Mouse (Mus musculus): ENCODE data around the gene Tuba1a. TPM values are rescaled to one million over a fixed set of nuclear protein-coding genes. Genes with fewer than 3 reads are reported as not detected.

Gene Tuba1a
- 118 and 120 TPM in 2 replicates for total RNA-seq (2015)
- total RNA-seq (2017), result 64.2 and 66.5 TPM in 2 replicates

DNA sequence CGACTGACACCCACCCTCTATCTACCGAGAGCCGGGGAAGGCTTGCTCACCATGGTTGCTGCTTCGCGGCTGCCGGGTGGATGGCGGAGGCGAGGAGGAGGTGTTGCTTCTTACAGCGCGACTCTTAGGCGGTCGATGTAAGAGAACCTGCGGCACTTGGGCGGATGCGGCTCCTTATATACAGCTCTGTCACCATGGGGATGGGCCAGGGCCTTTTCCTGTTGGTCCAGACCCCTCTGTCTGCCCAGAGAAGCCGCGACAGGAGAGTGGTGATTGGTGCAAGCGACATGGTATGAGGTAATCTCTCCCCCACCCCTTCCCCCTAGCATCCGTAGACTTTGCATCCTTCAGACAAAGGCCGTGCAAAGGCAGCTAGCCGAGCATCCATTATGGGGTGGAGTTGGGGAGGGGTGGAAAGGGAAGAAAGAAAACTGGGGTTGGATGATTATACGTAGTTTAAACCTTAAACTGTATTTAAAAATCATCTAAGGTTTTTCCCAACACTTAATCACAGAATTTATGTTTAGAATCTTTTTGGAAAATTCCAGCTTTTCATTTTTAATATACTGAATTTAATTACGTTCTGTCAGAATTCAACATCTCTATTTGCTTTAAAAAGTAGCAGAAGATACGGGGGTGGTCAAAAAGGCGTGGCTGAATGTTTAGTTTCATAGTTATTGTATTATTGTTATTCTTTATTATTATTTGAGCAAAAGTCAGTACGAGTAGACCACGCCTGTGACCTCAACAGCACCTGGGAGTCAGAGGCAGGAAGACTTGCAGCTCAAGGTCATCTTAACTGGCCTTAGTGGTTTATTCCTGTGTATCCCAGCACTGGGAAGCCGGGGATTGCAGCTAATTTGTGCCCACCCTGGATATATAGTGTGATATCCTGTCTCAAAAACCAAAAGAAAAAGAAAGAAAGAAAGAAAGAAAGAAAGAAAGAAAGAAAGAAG lies at the start of gene Tuba1a, which contains the start of gene Gm49450:
TSS of gene Tuba1a (minus strand) at position 303 of the 956 bp plus-strand sequence.
TSS of gene Gm49450 (minus strand) at position 151 of the 956 bp plus-strand sequence.
- ATAC-seq (ENCODE audit: poor library complexity, severe bottlenecking), result peak; percentile 91

DNA sequence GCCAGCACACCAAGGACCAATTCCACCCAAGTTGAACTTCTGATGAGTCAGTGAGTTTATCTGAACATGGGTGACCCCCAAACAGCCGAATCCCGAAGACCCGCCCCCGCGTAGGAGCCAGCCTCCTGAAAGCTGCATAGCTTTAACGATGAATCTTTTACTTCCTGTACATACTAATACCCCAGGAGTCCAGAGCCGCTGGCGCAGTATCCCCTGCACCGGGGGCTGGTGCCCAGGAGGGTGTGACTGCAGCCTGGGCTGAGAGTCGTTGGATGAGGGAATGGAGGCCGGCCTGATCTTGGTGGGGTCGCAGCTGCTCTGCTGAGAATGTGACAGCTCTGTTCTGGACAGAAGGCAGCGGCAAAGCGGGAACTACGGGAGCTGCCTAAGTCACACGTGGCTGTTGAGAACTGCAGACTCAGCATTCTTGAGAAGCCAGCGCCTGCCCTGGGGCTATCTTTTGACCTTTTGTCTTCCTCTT lies 48.0 kb upstream of the Tuba1a start:
- 0 out of 2 replicates have a peak, but pooled peaks have one; percentile 24 for ATAC-seq (ENCODE audit: poor library complexity, severe bottlenecking)

DNA sequence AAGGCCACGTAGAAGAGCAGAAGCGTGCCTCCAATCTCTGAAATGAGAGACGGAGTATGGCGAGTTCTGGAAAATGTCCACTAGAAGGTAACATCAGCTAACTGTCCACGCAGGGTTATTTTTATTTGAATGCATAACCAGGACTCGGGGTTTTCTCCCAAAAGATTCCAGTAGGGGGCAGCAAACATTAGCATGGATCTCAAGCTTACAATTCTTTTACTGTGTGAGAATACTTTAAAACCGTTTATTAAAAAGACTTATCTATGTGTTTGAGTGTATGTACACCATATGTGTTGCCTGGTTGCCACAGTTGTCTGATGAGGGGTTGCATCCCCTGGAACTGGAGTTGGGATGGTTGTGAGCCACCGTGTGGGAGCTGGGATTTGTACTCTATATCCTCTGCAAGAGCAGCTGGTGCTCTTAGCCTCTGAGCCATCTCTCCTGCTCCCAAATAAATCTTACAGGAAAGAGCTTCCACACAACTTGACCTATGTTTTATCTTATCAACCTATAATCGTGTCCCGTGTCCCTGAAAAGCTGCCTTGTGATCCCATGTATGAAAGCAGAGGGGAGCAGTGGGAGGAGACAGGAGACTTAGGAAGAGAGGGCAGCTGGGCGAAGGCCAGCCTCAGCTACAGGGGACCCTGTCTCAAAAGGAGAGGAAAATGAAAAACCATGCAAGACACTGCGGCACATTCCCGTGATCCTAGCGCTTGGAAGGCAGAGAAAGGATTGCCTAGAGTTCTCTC lies 47.2 kb upstream of the Tuba1a start:
- ATAC-seq (ENCODE audit: poor library complexity, severe bottlenecking), result peak; percentile 62

DNA sequence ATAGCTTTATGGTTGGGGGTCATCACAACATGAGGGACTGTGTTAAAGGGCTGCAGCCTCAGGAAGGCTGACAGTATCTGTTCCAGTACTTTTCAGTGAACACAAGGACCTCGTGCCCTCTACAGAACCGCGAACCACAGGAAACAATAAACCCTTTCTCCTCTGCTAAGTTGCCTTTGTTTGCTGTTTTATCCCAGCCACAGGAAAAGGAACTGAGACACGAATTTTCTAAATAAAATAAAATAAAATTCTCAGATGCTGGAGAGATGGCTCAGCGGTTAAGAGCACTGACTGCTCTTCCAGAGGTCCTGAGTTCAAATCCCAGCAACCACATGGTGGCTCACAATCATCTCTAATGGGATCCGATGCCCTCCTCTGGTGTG lies 45.3 kb upstream of the Tuba1a start:
- ATAC-seq (ENCODE audit: poor library complexity, severe bottlenecking), result no peak

DNA sequence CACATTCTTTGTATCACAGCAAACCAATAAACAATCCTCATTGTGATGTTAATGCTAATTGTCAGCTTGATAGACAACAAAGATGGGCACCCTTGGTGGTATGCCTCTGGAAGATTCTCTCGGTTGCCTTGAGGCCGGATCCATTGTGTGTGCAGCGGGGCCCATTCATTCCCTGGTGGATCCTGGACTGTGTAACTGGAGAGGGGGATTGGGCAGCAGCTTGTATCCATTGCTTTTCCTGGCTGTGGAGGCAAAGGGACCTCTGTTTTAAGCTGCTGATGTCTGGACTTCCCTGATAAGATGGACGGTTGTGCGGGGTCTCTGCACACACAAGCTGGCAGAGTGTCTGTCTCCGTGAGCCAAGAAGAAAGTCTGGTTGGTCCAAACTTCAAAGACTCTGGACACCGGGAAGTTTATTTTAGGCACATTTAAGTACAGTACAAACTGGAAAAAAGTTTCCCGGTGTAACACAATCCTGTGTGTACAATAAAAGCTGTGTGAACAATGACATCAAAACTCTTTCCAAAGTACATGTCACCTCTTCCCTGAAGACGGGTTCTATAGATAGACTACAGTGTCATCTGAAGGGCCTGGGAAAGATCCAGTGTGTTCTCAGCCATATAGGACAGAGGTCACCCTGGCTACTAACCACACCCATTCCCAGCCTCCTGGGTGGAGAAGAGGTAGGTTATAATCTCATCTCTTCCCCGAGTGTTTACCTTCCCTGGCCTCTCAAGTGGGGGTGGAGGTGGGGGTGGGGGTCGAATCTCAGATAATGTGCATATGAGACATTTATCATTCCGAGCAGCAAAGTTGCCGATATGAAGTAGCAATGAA lies 44.7 kb upstream of the Tuba1a start:
- ATAC-seq (ENCODE audit: poor library complexity, severe bottlenecking), result no peak

DNA sequence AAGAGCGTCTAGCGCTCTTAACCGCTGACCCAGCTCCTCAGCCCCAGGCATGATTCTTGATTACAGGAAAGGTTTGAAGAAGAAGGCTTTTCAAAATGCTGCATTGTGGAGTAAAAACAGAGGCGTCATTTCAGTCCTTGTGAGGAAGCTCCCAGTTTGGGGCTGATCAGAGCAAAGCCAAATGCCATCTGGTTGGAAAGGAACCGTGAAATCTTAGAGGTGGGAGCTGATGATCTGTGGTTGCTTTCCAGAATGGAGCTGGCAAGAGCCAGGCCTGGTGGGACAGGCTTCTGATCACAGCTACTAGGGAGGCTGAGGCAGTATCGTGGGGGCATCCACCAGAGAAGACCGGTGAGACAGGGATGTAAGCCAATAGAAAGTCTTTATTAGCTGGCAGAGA lies 43.3 kb upstream of the Tuba1a start:
- no peak for ATAC-seq (ENCODE audit: poor library complexity, severe bottlenecking)

DNA sequence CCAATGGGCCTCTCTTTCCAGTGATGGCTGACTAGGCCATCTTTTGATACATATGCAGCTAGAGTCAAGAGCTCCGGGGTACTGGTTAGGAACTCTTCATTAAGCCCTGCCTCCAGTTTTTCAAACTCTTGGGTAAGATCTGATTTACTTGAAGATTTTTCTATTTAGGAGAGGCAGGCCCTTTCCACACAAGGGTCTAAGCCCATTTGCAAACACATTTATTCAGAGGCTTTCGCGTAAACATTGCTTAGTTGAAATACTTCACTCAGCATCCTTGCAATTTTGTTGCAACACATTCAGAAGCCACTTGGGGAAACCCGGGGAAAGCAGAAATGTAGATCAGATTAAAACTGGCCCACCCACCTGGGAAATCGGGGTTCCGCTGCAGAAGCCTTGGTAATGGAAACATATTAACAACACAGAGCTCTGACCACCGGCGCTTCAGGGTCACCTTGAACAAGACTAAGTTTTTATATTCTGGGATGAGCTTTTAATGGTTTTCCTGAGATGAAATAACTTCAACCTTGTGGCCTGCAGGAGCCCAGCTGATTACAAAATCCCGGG lies 41.5 kb upstream of the Tuba1a start:
- ATAC-seq (ENCODE audit: poor library complexity, severe bottlenecking), result no peak

DNA sequence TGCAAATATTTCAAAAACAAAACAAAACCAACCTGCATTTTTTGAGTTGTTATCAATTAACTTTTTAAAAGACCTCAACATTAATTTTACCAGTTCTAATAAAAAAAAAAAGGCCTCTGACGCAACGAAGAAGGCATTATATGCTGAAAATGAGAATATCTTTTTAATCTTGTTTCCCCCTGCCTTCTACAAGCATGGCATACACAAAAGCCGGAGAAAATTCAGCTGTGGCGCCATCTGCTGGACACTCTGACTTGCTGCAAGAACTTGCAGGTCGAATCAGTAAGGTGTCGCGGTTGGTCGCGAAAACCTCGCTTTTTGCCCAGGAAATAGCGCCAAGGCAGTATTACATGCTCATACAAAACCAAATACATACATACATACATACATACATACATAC lies 40.4 kb upstream of the Tuba1a start:
- ATAC-seq (ENCODE audit: poor library complexity, severe bottlenecking), result peak; percentile 67

DNA sequence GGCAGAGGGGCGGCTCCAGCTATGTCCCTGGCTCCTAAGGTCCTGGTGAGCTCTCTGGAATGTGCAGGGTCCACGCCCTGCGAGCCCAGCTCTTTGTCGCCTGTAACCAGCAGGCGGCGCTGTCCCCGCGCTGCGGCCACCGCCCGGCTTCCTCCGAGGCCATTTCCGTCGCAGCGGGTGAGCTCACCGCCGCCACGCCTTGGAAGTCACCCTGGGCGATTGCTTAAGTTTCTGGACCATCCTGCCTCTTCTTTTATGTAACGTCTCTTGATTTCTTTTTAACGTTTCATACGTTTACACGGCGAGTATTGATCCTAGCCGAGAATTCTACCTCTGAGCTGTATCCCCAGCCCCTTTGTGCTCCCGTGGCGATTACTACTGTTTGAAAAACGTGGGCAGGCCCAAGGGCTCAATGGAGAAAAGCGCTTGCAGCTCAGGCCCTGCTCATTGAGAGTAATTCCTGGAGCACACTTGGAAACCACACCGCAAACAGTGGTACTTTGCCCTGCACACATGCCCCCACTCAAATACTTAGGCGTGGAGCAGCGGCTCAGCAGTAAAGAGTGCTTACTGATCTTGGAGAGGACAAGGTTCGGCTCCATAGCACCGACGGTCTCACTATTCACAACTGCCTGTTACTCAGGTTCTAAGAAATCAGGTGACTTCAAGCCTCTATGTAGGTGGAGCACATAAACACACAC lies 39.7 kb upstream of the Tuba1a start:
- peak; percentile 95 for ATAC-seq (ENCODE audit: poor library complexity, severe bottlenecking)

DNA sequence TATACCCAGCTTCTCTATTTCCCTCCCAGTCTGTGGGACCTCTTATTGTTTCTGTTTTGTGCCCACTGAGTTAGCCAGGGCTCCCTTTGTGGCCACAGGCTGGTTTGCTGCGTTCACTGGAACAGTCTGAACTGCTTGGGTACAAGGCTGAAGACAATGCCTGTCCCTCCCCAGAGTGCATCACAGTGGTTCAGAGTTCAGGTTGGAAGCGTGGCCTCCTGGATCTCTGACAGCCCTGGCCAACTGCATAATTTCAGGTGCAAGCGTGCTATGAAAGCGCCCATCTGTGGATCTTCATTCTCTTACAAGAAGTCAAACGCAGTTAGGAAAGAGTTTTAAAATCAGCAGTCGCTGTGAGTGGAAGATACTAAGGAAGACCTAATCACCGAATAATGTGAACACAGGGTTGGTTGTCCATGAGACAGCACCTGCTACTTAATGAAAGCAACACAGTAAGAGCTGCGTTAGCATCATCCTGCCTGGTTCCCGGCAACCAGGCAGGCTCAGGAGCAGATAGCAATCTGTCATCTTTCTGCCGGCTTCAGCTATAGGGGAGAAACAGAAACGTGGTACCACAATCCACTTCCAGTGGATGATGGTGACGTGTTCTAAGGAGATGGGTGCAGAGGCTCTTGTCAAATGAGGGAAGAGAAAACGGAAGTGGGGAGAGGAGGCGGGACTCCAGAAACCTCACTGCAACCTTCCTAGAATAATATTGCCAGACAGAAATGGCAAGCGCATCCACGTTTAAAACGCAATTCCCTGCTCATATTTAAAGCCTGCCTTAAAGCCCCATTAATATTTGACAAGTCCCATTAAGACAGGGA lies 38.8 kb upstream of the Tuba1a start:
- peak; percentile 71 for ATAC-seq (ENCODE audit: poor library complexity, severe bottlenecking)

DNA sequence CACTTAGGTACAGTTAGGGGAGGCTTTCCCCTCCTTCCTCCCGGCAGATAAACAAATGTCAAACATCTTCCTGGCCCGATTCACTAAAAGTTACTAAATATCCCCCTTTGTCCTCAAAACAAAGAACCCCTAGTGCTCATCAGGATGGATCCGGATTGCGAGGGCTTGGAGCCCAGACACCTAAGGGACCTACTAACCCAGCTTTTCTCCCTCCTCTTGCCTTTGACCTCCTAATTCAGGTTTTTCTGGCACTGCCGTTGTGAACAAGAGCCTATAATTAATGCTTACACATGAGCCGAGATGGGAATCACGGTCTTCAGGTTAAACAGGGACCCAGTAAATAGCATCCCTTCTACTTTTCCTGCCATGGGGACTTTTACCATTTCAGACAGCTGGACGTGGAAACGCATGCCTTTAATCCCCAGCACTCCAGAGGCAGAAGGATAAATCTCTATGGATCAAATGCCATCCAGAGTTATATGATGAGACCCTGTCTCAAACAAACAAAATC lies 38.1 kb upstream of the Tuba1a start:
- ATAC-seq (ENCODE audit: poor library complexity, severe bottlenecking), result no peak

DNA sequence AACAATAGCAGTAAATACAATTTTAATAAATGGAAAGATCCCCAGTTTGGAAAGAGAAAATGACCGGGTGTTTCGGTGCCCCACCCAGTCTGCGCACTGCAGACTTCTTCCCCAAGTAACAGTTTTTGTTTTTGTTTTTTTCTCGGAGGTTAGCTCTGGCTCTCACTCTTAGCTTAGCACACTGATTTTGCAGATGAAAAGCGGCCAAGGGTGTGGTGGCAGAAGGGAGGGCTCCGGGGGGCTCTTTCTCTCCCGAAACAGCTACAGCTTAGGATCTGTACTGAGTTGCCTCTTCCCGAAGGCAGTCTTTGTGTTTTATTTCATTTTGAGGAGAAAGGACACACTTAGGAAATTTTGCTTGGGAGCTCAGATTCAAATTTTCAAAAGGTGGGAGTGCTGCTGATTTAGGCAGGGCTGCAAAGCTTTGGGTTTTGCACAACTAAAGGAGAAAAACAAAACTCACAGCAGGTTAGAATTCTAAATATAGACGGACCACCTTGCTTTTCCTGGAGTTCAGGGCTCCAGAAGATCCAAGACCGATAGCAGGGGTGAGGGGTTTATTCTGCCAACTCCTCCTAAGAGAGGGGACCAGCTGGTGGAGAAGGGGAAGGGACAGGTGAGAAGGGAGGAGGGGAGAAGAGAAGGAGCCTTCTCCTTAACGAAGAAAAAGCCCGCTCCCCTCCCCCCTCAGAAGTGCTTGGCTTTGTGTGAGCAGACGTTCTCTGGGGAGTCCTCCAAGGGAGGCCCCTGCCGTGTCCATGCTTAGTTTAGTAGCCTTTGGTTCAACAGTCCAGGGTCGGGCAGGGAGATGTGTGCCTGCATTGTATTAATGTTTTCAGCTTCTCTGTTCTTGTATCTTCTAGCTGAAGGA lies 37.4 kb upstream of the Tuba1a start:
- no peak for ATAC-seq (ENCODE audit: poor library complexity, severe bottlenecking)

DNA sequence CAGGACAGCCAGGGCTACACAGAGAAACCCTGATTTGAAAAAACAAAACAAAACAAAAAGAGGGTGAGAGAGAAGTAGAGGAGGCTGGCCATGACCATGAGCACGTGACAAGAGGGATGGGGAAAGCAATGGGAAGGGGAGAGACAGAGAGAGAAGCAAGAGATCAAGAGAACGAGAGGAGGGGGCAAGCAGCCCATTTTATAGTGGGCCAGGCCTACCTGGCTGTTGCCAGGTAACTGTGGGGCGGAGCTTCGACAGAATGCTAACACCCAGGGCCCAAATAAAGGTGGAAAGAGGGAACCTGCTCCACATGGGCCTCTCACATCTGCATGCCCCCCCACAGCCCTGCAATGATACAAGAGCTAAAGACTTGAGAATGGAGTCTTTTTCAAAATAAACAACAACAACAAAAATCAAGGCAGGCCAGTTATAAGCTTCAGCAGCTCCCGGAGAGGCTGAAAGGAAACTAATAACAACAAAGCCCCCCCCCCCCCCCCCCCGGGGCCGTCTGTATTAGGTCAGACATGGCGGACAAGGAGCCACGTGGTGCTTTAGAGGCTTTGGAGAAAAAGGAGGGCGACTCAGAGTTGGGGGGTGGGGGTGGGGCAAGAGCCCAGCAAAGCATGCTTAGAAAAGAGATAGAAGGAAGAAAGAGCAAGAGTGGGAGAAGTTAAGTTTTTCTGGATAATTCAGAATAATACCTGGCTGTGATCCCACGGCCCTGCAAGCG lies 36.4 kb upstream of the Tuba1a start:
- no peak for ATAC-seq (ENCODE audit: poor library complexity, severe bottlenecking)

DNA sequence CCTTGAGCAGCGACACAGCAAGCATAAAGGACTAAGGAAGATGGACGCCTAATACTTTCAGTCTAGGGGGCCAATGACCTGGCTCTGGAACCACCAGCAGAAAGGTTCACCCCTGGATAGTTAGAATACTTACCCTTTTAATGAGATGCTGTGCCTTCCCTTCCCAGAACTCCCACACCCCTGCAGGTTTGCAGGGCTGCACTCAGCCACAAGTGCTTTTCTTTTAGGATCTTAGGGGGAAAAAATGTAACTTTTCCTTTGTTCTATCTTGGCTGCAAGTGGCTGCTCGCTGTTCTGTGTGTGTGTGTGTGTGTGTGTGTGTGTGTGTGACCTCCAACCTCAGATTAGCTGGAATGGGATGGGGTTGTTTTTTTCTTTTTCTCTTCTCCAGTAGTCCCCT lies 35.3 kb upstream of the Tuba1a start:
- no peak for ATAC-seq (ENCODE audit: poor library complexity, severe bottlenecking)

DNA sequence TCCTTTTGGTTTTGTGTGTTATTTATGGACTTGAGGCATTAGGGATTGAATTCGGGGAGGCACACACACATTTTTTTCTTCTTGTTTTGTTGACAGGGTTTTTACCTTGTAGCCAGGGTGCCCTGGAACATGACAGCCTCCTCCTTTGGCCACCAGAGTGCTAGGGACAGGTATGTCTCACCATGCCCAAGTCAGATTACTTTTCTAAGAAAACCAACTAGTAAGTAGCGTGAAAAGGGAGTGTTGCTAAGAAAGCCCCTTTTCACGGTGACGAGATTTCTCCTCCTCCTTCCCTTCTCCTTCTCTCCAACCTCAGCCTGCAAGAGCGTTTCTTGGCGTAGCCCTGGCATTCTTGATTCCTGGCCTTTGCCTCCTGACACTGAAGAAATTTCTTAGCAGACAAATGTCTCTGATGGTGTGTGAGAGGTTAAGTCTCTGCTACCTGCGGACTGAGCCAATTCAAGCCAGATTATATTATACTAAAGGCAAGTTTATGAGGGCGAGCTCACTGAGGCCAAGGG lies 34.2 kb upstream of the Tuba1a start:
- ATAC-seq (ENCODE audit: poor library complexity, severe bottlenecking), result no peak

DNA sequence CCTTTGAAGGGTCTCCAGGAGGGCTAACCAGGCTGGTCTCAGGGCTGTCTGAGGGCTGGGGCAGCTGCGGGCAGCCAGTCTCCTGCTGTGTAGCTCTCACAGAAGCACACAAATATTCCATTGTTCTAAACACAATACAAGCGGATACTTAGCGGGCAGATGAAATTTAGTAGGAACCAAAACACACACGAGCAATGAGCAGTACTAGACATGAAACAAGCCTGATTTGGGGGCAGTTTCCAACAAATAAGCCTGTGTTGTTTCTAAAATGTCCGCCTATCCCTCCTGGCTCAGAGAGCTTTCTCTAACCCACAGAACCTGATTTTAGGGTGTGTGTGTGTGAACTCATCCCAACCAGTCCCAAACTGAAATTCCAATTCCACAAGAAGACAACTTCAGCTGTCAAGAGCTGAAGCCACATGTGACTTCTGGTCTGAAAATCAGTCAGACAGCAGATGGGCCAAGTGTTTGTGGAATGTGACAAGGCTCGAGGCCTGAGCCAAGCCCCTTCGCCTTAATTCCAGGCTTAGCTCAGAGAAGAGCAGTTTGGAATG lies 33.7 kb upstream of the Tuba1a start:
- no peak for ATAC-seq (ENCODE audit: poor library complexity, severe bottlenecking)
